Mouse (Mus musculus) splenic B cell, adult 2 months (primary cell): ENCODE data around the gene Zic4.

Experiments
- DNase-seq: peaks from one replicate; pipeline ENCODE4 v3.0.0-alpha.2; 2011; ENCODE audit warnings: low read depth, low spot score
- H3K27me3 ChIP-seq: 2 replicates; pipeline ENCODE4 v1.6.1; 2012; ENCODE audit warnings: mild to moderate bottlenecking, low read length, moderate library complexity, mixed read lengths; ENCODE audit not compliant: control insufficient read depth, poor library complexity, insufficient read depth, severe bottlenecking
- H3K36me3 ChIP-seq: 2 replicates; pipeline ENCODE4 v1.6.1; 2012; ENCODE audit warnings: mild to moderate bottlenecking, low read length, moderate library complexity, mixed read lengths; ENCODE audit not compliant: control insufficient read depth, poor library complexity, insufficient read depth, severe bottlenecking

The Zic4 gene

DNA sequence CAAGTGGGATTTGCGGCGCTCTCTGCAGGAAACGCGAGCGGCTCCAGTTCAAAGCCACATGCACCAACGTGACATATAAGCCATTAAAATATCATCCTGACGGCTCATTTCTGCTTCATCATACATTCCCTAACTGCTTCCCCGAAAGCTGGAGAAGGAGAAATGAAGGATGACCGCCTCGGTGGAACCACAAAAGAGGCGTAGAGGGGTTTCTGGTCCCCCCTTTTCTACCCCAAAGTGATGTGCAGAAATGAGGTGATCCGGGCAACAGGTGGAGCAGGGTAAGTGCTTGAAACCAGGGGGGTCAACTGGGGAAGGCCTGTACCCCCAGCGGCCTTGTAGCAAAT is 6.7 kb downstream of the Zic4 start:
- no peaks in the 10 kb centered on the region for H3K36me3 ChIP-seq
- no peak for DNase-seq
- no peaks in the 10 kb centered on the region for H3K27me3 ChIP-seq

DNA sequence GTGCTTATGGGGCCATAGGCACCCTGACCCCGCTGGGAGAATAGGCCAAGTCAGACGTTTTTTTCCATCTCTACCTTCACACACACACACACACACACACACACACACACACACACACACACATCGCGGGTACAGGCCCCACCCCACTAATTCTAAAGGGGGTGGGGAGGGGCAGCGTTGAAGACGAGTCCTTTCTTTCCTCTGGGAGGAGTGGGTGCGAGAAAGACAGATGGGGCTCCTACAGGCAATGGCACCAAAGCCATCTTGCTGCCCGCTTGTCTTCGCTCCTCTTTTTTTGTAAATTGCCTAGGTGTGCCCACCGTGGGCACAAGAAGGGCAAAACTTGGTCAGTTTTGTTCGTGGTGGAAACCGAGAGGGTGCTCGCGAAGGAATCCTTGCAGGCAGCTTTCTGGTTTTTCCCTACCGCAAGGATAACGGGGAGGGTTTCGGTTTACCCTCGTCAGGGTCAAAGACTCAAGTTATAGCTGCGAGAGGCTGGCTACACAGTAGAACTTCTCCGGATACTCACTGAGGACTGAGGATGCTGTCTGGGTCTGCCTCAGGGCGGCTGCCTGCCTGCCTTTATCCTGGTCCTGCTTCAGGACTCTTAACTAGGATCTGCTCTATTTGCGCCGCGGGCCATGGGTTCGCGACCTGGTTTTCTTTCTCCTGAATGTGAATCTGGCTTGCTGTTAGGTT is 7.2 kb downstream of the Zic4 start:
- Histone ChIP-seq H3K27me3 (no peaks in the 10 kb centered on the region), H3K36me3 (no peaks in the 10 kb centered on the region)
- no peak for DNase-seq

DNA sequence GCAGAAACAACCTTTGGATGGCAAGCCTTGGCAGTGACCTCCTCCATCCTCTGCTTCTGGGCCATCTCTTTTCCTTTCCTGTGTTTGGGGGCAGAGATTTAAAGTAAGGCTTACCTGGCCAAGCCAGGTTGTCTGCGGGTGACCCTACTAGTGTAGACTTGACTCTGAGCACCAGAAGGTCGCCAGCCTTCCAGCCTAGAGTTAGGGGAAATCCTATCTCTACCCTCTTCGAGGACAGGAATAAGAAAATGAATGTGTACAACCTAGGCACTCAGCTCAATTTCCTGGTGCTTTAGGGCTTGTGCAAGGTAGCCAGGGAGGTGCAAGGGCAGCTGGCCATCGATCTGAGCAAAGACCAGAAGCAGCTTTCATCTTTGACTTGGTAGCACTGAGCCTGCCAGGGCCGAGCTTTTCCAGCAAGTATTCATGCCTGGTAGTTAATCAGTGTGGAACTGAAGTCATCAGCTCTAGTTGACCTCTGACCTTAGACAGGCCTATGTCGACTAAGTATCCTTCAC is 8.0 kb downstream of the Zic4 start:
- Histone ChIP-seq H3K36me3 (no peaks in the 10 kb centered on the region), H3K27me3 (no peaks in the 10 kb centered on the region)
- DNase-seq: no peak

DNA sequence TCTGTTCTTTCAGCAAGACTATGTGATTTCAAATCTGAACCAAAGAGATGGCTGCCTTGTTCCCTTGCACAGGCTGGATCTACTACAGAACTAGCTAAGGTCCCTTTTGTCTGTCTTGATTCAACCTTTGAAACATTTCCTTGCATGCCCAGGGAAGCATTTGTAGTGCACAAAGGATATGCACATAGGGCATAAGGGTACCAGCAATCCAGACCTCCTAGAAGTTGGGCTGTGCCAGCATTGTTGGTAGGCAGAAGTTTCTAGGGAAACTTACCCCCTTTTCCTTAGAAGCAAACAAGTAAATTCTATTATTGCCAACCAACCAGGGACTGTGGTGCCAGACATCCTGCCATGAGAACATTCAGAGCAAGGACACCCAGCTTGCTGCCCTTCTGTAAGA is 8.8 kb downstream of the Zic4 start:
- DNase-seq: no peak
- H3K27me3 ChIP-seq: no peaks in the 10 kb centered on the region
- H3K36me3 ChIP-seq: no peaks in the 10 kb centered on the region

DNA sequence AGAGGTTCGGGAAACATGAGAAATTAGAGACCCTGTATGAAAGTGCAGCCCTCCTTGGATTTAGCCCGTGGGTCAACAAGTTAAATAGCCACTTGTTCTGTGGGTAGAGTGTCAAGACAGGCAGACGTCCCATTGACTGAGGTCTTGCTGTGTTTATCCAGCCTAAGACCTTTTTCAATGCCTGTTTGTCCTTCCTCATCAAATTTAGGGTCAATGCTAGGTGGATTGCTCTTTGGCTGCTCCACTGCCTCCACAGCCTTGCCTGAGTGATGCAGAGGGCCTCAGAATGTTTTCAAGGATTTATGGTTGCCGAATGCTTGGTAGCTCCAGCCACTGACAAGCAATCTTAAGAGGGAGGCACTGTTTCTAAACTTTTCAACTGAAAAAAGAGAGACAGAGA is 9.4 kb downstream of the Zic4 start:
- no peaks in the 10 kb centered on the region for H3K36me3 ChIP-seq
- no peak for DNase-seq

DNA sequence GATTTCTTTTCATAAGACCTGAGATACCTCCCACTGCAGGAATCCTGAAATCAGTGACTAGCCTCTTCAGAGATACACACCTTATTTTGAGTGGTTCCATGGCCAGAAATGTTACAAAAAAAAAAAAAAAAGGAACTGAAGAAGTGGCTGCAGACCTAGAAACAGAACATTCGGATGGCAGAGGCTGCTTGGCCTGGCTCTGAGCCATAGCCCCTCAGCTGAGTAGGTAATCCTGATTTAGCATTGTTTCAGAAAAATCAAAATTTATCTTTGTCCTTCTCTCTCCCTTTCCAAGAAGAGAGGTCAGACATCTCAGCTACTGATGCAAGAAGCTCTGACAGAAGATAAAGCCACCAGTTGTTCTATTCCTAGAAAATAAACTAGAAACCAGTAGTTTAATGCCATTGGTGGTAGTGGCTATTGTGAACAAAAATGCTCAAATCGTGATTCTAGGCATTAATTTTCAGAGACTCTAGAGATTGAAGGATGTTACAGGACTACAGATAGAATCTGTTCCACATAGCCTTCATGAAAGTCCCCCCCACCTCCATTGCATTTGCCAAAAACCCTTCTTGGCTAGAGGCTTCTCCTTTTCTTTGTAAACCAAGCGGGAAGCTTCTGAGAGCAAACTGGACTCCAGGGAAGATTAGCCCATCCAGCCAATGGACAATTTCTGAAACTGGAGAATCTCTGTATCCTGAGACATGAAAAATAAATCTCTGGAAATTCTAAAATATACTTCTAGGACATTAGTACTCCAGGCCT is 11.8 kb downstream of the Zic4 start:
- no peak for DNase-seq
- Histone ChIP-seq H3K27me3 (no peaks in the 10 kb centered on the region; the same call in 1 of the 2 replicates), H3K36me3 (no peaks in the 10 kb centered on the region)

More for the DNA sequence above, 9.4 kb downstream of the Zic4 start:
- H3K27me3 ChIP-seq: no peaks in the 10 kb centered on the region; the same call in 1 of the 2 replicates

DNA sequence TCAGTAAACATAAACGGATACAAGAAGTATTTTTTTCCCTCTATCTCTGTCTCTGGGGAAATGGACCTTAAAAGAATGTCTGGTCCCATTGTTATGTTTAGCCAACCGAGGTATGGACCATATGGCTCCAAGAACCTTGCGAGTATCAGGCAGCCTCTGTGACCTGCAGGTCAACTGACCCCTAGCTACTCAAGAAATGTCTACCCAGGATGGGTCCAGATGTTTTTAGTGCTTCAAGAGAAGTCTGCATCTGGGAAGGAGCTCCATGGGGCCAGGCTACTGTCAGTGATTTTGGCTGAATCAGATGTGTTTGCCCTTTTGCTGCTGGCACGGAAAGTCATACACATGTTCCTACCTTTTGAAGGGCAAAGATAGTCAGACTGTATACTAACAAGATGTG is 12.5 kb downstream of the Zic4 start:
- H3K36me3 ChIP-seq: no peaks in the 10 kb centered on the region
- H3K27me3 ChIP-seq: no peaks in the 10 kb centered on the region; the same call in 1 of the 2 replicates
- DNase-seq: no peak

DNA sequence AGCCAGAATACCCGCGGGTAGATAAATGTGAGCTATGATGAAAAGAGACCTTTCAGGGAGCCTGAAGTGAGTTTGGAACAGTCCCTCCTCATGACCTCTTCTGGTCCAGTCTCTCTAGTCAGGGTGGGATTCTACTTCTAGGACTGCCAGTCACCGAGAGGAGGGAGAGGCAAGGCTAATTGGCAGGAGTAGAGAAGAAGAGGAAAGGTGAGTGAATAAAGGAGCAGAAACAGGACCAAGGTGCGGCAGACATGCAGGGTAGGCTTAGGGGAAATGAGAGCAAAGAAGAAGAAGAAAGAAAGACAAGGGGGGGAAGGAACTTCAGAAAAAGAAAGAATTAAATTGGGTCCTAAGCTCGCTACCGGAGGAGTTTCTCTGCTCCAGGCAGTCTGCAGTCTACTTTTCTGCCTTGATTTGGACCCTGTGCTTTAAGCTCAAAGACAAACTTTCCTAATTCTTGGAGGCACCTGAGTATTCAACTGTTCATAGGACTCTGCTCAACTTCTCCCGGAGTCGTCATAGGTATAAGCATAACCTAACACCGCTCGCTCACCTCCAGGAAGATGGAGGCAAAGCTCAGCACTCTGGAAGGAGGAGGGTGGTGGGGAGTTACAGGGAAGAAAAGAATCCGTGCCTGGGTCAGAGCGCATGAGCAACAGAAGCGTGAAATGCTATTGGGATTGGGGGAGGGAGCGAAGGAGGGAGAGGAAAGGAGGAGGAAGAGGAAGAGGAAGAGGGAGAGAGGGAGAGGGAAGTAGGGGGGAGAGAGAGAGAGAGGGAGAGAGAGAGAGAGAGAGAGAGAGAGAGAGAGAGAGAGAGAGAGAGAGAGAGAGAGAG is 15.0 kb downstream of the Zic4 start:
- Histone ChIP-seq H3K36me3 (no peaks in the 10 kb centered on the region), H3K27me3 (peaks cover 2% of the 10 kb centered on the region; the same call in 1 of the 2 replicates)
- no peak for DNase-seq

DNA sequence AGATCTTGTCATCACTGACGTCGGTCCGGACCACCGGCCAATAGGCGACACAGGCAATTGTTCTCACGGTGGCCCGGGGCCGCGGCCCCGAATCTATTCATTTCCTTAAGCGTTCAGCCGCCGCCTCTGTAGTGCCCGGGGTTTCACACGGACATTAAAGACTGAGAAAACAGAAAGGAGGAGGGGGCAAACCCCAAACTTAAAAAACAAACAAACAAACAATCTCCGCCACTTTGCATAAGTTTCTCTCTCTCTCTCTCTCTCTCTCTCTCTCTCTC is 15.6 kb downstream of the Zic4 start:
- H3K36me3 ChIP-seq: no peaks in the 10 kb centered on the region
- H3K27me3 ChIP-seq: peaks cover 3% of the 10 kb centered on the region; the same call in 1 of the 2 replicates
- DNase-seq: no peak

DNA sequence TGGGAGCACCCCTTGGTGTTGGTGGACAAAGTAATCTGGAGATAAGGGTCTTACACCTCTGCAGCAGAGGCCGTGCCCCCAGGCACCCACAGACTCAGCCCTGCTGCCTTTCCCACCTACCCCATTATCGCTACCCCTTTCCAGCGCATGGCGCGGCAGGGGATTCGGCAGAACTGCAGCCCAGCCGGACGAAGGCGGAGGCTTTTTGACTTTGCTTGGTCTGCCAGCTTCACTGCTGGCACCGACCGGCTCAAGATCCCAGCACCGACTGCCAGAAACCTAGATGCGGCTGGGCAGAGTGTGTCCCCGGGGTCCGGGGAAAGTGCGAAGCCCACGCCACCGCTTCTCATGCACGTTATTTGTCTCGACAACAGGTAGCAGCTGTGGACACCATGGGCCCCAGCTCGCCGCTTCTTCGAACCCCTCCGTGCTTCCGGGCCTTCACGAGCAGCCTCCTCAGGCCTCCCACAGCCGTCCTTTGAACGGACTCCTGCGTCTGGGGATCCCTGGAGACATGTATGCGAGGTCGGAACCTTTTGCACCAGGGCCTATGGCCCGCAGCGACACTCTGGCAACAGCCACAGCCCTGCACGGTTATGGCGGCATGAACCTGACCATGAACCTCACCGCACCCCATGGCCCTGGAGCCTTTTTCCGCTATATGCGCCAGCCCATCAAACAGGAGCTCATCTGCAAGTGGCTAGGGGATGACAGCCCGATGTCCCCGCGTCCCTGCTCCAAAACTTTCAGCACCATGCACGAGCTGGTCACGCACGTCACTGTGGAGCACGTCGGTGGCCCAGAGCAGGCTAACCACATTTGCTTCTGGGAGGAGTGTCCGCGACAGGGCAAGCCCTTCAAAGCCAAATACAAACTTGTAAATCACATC is 16.4 kb downstream of the Zic4 start:
- no peak for DNase-seq
- Histone ChIP-seq H3K27me3 (peaks cover 3% of the 10 kb centered on the region; the same call in 1 of the 2 replicates), H3K36me3 (no peaks in the 10 kb centered on the region)

DNA sequence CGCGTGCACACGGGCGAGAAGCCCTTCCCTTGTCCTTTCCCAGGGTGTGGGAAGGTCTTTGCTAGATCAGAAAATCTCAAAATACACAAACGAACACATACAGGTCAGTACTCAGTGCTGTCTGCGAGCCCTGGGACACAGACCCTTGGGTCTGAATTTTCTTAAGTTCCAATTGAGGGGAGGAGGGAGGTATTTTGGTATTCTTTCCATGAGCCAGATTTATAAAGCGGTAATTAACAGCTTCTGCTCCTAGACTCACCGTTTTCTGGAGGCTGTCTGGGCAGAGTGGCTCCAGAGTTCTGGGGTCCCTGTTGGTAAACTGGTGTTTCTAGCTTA is 17.1 kb downstream of the Zic4 start:
- DNase-seq: no peak
- H3K27me3 ChIP-seq: peaks cover 3% of the 10 kb centered on the region; the same call in 1 of the 2 replicates
- no peaks in the 10 kb centered on the region for H3K36me3 ChIP-seq

DNA sequence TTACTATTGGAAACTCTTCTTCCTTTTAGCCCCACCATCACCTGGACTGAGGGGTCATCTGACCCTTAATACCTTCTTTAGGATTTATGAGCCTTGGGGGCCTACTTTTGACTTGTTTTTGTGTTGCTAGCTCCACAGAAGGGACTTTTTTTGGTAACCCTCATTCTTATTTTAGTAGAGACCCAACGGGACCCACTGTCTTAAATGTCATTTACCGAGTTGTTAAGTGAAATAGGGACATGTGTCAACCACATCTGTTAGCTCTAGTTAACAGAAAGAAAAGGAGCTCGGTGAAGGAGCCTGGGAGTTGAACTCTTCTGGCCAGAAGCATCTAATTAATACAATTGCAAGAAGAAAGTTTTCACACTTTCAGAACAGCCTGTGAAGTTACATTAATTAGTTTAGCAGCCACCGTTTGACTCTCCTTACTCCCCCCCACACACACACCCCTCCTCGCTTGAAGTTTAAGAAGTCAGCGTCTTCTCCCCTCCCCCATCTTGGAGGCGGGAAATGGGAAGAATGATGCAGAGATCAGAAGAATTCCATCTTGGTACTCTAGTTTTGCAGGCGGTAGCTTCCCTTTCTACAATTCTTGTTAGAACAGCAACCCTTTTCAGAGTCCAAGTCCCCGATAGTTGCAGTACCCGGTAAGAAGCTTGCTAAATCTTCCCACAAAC is 17.7 kb downstream of the Zic4 start:
- Histone ChIP-seq H3K27me3 (peaks cover 3% of the 10 kb centered on the region; the same call in 1 of the 2 replicates), H3K36me3 (no peaks in the 10 kb centered on the region)
- no peak for DNase-seq

DNA sequence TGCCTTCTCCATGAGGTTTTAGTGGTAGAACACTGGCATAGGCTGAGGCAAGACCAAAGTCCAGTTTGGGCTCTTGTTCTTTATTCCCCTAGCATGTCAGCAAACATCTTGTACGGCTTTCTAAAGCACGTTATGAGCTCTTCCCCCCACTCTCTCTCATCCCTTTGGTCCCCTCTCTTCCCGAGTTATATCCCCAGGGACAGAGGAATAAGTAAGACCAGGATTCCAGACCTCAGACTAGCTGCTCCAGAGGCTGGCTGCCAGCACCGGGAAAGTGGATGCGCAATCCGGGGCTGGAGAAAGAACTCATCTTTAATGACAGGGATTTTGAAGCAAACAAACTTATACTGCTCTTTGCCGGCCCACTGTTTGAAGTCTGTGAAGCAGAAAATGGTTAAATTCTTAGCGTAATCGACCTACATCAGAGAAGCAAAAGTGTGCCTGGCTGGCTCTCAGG is 18.3 kb downstream of the Zic4 start:
- peaks cover 3% of the 10 kb centered on the region; the same call in 1 of the 2 replicates for H3K27me3 ChIP-seq
- no peaks in the 10 kb centered on the region for H3K36me3 ChIP-seq
- DNase-seq: no peak
